Mouse (Mus musculus) embryonic facial prominence, embryonic 14.5 days (tissue): ENCODE results near the gene Vwc2l. TPM values are rescaled to one million over a fixed set of nuclear protein-coding genes. Genes with fewer than 3 reads are reported as not detected.

ENCODE experiments used
- ATAC-seq: fragments of 200-750 bp; cut with Nextera tagmentation; 2 replicates; pipeline ENCODE4 v1.8.0; 2017; ENCODE audit warnings: low read depth, moderate number of reproducible peaks, moderate TSS enrichment
- DNase-seq: peaks from one replicate; pipeline ENCODE4 v3.0.0-alpha.2; 2015; ENCODE audit warnings: low spot score
- H3K27ac ChIP-seq: fragments of 300-500 bp; sonication (generic); replicated peaks from 2 replicates; pipeline ENCODE4 v1.5.1; 2014; ENCODE audit warnings: low read depth, mild to moderate bottlenecking, low read length, moderate library complexity
- H3K27me3 ChIP-seq: fragments of 300-500 bp; sonication (generic); replicated peaks from 2 replicates; pipeline ENCODE4 v1.6.1; 2014; ENCODE audit warnings: low read length; ENCODE audit not compliant: control insufficient read depth, insufficient read depth
- H3K36me3 ChIP-seq: fragments of 300-500 bp; sonication (generic); 2 replicates; pipeline ENCODE4 v1.6.1; 2014; ENCODE audit warnings: low read length, mixed read lengths; ENCODE audit not compliant: control insufficient read depth, insufficient read depth
- H3K4me1 ChIP-seq: fragments of 300-500 bp; sonication (generic); 2 replicates; pipeline ENCODE4 v1.6.1; 2014; ENCODE audit warnings: antibody characterized with exemption, low read length; ENCODE audit not compliant: control insufficient read depth, insufficient read depth
- H3K4me2 ChIP-seq: fragments of 300-500 bp; sonication (generic); 2 replicates; pipeline ENCODE4 v1.6.1; 2014; ENCODE audit warnings: low read depth, mild to moderate bottlenecking, low read length, moderate library complexity, mixed read lengths
- H3K4me3 ChIP-seq: fragments of 300-500 bp; sonication (generic); 2 replicates; pipeline ENCODE4 v1.5.1; 2014; ENCODE audit warnings: low read depth, mild to moderate bottlenecking, low read length
- H3K9ac ChIP-seq: fragments of 300-500 bp; sonication (generic); 2 replicates; pipeline ENCODE4 v1.6.1; 2014; ENCODE audit warnings: low read depth, mild to moderate bottlenecking, low read length, moderate library complexity, mixed read lengths
- H3K9me3 ChIP-seq: fragments of 300-500 bp; sonication (generic); 2 replicates; pipeline ENCODE4 v1.6.1; 2016; ENCODE audit warnings: low read length; ENCODE audit not compliant: control insufficient read depth
- WGBS: fragments of 180-500 bp; shearing (Covaris S2); extraction: QIAGEN DNeasy Blood & Tissue Kit; methylation state at CpG from one replicate; pipeline ENCODE4 v1.1.7; 2014; 5-methylcytosine and 5-hydroxymethylcytosine counted together
- polyA plus RNA-seq: library from polyadenylated mRNA; unstranded; fragments of >200 nt; fragmentation: Nextera tagmentation; extraction: Ambion mirVana; gene quantifications from 2 replicates; pipeline ENCODE4 v1.2.1, GENCODE M21; 2014

Vwc2l gene
- polyA plus RNA-seq, 1 experiment from 2014 or later = 0.47 TPM

GRCm38 (mm10) chr1:70933016-70933415 lies 207.5 kb downstream of the Vwc2l start:
- Histone ChIP-seq H3K4me2 (no peak overlapping the region), H3K4me3 (no peak overlapping the region), H3K9me3 (no peaks in the 10 kb centered on the region), H3K4me1 (no peaks in the 10 kb centered on the region), H3K27ac (no peak overlapping the region), H3K36me3 (no peaks in the 10 kb centered on the region), H3K9ac (no peak overlapping the region), H3K27me3 (no peaks in the 10 kb centered on the region)
- WGBS = 88% methylated on average over 4 of the region's 4 CpGs
- ATAC-seq (no peak), DNase-seq (no peak)
